Comparison of ENCODE assay signal across 13 mouse cellular contexts in the genomic region with DNA sequence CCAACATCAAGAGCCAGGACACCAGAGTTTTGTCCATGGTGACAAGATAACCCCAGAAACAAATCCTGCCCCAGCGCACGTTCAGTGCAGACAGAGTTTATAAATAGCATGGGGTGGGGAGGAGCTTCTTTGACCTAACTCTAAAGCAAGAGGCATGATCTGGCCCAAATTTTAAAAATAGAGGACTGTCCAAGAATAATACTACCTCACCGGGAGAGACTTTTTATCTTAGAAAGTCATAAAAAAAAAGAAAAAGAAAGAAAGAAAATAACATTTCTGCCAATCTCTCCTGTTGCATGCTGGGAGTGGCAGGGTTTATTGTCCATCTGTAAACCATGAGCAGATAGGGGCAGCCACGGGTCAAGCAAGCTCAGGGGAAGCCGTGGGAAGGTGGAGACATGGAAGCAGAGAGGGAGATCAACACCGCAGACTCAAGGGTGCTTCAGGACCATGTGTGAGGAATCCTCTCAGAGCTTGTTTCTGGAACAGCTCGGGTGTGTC.
DNase-seq lines count a peak whose midpoint lies in the region; TF ChIP-seq lines count a peak whose summit lies in the region.
"Had no signal": no experiment of that assay in that cellular context is flagged by ENCODE, and none has a peak within 500 bp of the region (broad histone marks: within the 10 kb centered on the region; RNA-seq: fewer than 3 reads in every experiment).

No protein-coding gene starts in this region.

- no peak overlapping the region for H3K4me3 ChIP-seq in gastrocnemius, adult 2 months
- H3K4me3 ChIP-seq: liver, embryonic 15.5 days had no signal

- peak; percentile 37 for DNase-seq in gastrocnemius, adult 2 months
- no peak for DNase-seq in gastrocnemius, postnatal 14 days
- DNase-seq in MN1 (ENCODE audit: low spot score), result peak; percentile 74
- peak; percentile 38 to 43 for DNase-seq in heart, adult 9 months (ENCODE audit: low spot score in 2 of 2)
- DNase-seq in heart, postnatal 14 days, result peak; percentile 36 to 46
- no peak for DNase-seq in layer of hippocampus, adult 11-12 months (ENCODE audit: low spot score)
- DNase-seq in cerebellum, postnatal 10 days, result no peak
- no peak for DNase-seq in cerebellum, adult 8-10 months
- DNase-seq: cerebellum, adult 18-20 months; layer of hippocampus, postnatal 36 days; midbrain, embryonic 14.5 days; thymus, postnatal 36 days had no signal

- intact Hi-C loops in gastrocnemius, adult 2 months (cut with DNase I), result loop anchor here (5.0 kb wide), 1 partner anchor 91 kb away; no protein-coding TSS in a partner anchor
- intact Hi-C loops in gastrocnemius, postnatal 14 days (cut with DNase I; ENCODE audit: low total_unique reads), result no loop called here
- intact Hi-C loops in heart, postnatal 14 days (cut with DNase I), result loop anchor here (5.0 kb wide), 1 partner anchor 61 kb away; no protein-coding TSS in a partner anchor

- H3K27ac ChIP-seq in gastrocnemius, adult 2 months, result peak overlapping the region; percentile 43
- H3K27ac ChIP-seq: liver, embryonic 15.5 days had no signal

- no peak for TF ChIP-seq CTCF in gastrocnemius, adult 2 months (IDR thresholded peaks at IDR 0.05)

Comparison
In these comparisons a context has a peak if more than half of its experiments do, and no peak if none do; other contexts are left out.
1. DNase-seq: peak in gastrocnemius, adult 2 months (single experiment), MN1 (single experiment), heart, adult 9 months (2 of 2) and heart, postnatal 14 days (2 of 2); none in gastrocnemius, postnatal 14 days (single experiment), layer of hippocampus, adult 11-12 months (single experiment), cerebellum, postnatal 10 days (0 of 2) and cerebellum, adult 8-10 months (single experiment).